Mouse (Mus musculus) olfactory bulb, adult 2 months (tissue): ENCODE data around the gene Fto.

Experiments used
- CTCF ChIP-seq: fragments of 200-500 bp; IDR thresholded peaks from 2 replicates; pipeline ENCODE4 v1.5.1; 2012; ENCODE audit warnings: low read depth, mild to moderate bottlenecking, low read length, moderate library complexity; ENCODE audit not compliant: insufficient read depth
- POLR2A ChIP-seq: fragments of 200-500 bp; IDR thresholded peaks from 2 replicates; pipeline ENCODE4 v1.6.1; 2012; ENCODE audit warnings: mild to moderate bottlenecking, low read depth, low read length, moderate library complexity; ENCODE audit not compliant: insufficient read depth

DNA sequence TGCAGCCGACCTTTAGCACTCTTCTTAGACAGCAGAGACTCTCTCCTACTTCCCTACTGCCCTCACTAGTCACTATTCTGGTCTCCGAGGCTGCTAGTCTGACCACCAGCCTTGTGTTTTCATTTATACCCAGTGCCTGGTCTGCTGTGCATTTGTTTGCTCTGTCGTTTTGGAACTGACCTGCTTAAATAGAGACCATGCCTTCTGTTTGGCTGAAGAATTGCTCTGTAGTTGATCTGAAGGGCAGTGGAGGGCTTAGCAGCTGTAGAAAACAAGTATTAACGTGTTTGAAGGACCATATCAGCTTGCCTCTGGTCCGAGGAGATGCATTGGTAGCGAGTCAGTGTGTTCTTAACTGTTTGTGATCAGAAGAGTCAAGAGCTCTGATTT lies 16.1 kb downstream of the Fto start:
- TF ChIP-seq POLR2A: no peak
- no peak for TF ChIP-seq CTCF
